Mouse (Mus musculus) adrenal gland, adult 18-20 months (tissue): ENCODE data around the gene Impg2. TPM values are rescaled to one million over a fixed set of nuclear protein-coding genes. Genes with fewer than 3 reads are reported as not detected.

Experiments used
- DNase-seq, 2 experiments: peaks; one replicate each; pipeline ENCODE4 v3.0.0; 2021 to 2022; ENCODE audit warnings: low spot score in 2 of 2
- long read RNA-seq, 2 experiments: library from polyadenylated mRNA; stranded (forward); transcript quantifications; one replicate each; pipeline ENCODE4 v2.0.0; 2021
- total RNA-seq, 2 experiments: library from RNA; stranded (reverse); gene quantifications; 1 replicate in 1 of 2; 2 replicates in 1 of 2; pipeline ENCODE4 v1.2.3; 2021

The Impg2 gene
- total RNA-seq: under 1 TPM; 0.16 to 0.43 TPM
- long read RNA-seq, experiment 1: 0 reads
- long read RNA-seq, experiment 2: 0 reads

DNA sequence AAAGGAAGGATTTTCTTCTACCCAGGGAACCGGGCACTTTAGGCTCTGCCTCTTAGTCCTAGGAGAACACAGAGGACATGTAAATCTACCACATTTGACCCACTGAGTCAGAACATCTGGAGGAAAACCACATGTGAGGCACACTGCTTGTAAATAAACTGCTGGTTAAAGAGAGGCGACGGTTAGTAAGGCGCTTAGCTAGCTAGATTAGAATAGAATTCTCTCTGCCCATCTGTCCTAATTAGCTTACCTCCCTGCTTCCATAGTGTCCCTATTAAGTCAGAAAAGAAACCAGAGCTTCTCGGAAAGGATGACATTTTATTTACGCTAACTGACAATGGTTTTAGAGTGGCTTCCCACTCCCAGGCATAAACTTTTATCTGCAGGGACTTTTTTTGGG lies at the start of gene Impg2:
Gene Impg2 (plus strand): TSS at position 263 of the 400 bp plus-strand sequence.
- DNase-seq: no peak

DNA sequence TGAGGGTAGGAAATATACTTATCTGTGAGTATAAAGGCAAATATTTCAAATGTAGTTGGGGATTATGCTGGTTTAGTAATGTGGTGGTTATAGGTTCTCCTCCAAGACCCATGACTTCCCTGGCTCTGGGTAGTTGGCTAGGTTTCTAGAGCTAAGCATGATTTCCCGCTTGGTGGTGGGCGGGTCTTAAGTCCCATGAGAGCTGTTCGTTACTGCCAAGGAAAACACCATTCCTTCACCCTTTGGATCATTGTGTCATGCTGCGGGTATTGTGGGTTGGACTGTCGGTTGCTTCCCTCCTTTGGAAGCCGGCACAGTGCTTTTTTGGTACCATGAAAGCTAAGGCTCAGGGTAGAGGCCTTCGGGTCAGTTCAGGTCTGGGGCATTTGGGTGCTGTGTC lies 40.6 kb upstream of the Impg2 start:
- no peak for DNase-seq

DNA sequence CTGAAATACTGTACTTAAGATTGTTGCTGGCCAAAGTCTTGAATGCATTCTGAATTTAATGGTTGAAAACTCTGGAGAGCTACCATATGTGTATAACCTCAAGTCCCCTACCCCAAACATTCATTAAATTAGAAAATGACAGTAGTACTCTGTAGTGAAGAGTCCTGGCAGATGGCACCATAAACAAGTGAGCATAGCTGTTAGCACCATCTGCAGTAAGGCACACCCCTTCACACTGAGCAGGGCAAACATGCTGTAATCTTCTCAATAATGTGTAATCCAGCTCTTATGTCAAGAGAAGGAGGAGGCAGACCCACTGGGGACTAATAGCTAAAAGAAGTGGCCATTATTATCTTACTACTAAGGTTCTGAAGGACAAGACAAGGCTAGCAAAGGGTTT lies 33.9 kb upstream of the Impg2 start:
- no peak for DNase-seq

DNA sequence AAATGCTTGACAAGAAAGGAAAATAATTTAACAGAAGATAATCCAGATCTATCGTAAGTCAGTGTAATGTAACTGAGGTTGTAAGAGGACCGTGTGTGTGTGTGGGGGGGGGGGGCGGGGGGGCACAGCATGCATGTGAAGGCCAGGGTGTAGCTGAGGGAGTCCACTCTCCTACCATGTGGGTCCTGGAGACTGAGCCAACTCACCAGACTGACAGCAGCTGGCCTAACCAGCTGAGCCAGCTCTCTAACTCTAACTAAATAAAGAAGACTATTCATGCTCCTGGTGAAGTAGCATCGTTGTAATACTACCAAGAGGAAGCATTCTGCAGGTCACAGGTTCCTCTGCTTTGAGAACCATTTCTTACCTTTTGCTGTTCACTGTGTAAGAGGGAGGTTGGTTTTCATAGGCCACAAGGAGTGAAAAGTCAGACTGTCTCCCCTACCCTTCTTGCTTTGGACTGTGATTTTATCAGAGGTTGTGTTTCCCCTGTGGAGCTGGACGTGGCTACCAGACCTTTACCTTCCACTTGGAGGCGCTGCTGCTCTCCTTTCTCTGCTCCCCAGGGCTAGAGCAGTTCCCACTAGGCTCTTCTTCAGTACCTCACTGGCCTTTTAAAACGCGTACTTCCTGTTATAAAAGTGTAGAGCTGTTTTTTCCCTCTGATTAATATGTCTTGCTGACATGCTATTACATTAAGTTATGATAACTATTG lies 28.1 kb upstream of the Impg2 start:
- no peak for DNase-seq

DNA sequence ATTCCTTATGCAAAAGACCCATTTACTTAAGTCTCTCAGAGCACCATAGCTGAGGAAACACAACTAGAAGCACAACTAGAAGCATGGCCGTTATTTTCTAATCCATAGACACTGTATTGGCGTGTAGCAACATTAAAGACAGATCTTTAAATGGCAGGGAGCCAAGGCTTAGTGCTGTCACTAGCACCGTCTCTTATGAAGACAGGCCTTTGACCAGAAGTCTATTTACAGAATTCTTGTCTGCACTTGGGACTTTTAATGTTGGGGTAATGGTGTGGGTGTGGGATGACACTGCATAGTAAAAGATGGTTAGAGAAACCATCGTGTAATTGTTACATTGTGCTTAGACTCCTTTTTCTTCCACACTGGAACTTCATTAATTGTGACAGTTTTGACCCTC lies 17.2 kb upstream of the Impg2 start:
- DNase-seq: no peak

DNA sequence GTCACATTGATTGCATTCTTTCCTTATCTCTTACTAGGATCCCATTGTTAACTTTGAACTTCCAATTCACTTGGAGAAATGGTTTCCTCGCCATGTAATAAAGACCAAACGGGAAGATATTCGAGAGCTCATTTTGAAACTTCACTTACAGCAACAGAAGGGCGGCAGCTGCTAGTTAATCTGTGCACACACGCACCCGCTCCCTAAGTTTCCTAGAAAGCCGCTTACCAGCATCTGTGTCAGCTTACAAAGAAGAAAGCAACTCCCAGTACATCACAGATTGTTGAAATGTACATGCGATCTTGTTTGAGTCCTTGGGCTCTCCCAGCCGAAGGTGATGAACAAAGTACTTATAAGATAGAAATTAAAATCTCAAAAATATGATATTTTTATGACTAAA lies 15.9 kb upstream of the Impg2 start:
- no peak for DNase-seq

DNA sequence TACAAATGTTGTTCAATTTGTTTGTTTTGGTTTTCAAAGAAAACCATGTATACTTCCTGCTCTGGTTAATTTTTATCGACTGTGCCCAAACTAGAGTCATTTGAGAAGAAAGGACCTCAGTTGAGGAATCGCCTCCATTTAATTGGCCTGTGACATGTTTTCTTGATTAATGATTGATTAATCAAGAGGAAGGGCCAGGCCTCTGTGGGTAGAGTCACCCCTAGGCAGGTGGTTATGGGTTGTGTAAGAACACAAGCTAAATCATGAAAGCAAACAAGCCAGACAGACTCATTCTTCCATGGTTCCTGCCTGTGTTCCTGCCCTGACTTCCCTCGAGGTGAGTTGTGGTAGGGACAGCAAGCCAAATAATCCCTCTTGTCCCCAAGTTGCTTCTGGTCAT lies 8.6 kb downstream of the Impg2 start:
- no peak for DNase-seq

DNA sequence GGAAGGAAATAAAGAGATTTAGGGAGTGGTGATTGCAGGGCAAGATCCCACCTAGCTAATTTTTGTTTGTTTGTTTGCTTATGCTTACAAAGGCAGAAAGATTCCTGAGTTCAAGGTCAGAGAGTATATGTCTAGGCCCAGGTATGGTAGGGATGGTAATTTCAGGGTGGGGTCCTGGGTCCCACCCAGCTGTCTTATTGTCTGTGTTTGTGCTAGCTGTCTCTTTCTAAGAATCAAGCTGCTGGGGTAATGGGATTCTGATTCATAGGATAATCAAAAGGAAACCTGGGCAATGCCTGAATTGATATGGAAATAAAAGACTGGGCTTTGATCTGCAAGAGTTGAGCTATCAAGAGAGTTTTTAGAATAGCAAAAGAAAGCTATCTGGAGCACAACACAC lies 23.6 kb downstream of the Impg2 start:
- DNase-seq: no peak

DNA sequence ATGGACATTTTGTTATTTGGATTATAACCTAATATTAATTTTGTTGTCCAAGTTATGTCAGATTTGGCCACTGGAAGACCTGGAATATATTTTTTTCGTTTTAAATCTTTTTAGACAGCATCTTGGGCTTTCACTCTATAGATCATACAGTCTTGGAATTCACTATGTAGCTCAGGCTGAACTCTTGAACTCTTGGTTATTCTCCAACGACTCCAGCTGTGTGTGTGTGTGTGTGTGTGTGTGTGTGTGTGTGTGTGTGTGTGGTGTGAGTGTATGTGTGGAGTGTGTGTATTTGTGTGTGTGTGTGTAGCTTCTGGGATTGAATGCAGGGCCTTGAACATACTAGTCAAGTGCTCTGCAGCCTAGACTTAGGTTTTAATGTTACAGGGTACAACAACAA lies 25.3 kb downstream of the Impg2 start:
- DNase-seq: no peak

DNA sequence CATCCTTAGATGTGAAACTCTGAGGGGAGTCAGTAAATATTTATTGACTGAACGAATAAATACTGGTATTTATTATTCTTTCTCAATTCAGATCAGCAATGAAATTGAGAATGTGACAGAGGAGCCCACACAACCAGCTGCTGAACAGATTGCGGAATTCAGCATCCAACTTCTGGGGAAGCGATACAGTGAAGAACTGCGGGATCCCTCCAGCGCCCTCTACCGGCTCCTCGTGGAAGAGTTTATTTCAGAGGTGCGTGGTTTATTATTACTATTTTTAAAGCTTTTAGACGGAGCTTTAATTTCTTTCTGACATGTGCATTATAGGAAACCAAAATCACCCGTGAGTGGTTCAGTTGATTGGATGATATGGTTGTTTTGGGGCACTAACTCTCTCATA lies 27.2 kb downstream of the Impg2 start:
- DNase-seq: peak; percentile 9 to 23

DNA sequence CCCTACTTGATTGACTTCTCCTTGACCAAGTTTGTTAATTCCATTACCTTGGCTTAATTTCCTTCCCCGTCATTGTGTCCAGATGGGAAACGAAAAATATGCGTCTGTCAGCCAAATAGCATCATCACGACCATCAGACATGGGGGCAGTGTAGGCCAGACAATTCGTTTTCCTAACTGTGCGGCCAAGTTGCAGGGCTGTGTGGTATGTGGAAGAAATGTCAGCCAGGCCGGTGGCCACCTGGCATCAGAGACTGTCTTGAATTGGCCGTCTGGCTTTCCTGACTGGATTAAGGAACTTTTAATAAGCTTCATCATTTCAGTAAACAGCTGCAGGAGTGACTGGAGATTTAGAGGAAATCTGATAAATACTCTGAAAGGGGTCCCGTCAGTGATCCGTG lies 28.6 kb downstream of the Impg2 start:
- no peak for DNase-seq

DNA sequence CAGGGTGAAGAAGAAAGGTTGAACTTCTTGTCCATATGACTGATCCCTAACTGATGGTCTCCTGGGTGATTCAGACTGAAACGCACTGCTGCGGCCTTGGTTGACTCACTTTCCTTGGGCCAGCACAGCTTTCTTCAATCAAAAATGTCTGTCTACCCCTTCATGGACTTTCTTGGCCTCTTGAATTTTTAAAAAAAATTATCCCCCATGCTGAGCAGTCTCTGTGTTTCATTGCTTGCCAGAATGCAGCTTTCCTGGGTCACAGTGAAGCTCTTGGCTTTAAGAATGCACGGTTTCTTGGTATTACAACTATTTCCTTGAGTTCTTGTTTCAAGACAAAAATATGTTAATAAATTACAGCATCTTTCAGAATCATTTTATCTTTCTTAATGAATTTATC lies 41.9 kb downstream of the Impg2 start:
- DNase-seq: no peak

DNA sequence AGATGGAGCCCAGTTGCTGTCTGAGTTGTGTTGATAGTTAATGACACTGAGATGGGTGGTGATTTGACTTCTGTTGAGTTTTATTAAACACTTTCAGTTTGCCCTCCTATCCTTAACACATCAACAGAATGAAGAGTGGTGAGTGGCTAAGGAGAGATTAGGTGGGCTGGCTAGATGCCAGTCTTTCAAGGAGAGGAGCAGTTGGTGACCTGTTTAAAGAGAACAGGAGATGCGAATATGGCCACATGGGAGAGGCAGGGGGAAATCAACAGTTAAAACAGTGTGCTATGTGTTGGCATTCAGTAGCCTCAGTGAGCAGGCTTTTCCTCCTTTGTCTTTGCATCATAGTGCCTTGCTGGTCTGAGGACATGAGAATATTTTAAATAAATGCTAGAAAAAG lies 69.8 kb downstream of the Impg2 start:
- no peak for DNase-seq

DNA sequence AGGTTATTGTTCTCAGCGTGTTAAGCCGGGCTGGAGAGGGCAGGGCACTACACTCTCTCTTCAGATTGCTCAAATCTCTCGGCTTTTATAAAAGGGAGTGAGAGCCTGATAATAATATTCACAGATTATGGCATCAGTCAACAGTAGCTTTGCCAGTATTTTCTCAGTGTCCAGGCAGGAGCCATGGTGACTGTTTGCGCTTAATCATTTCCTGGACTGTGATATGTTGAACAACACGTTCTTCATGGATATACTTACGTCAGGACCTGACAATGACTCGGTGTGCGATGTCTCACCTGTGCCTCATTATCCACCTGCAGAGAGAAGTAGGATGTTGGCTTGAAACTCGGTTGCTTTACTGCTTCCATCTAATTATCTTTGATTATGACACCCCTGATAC lies 74.9 kb downstream of the Impg2 start:
- no peak for DNase-seq

DNA sequence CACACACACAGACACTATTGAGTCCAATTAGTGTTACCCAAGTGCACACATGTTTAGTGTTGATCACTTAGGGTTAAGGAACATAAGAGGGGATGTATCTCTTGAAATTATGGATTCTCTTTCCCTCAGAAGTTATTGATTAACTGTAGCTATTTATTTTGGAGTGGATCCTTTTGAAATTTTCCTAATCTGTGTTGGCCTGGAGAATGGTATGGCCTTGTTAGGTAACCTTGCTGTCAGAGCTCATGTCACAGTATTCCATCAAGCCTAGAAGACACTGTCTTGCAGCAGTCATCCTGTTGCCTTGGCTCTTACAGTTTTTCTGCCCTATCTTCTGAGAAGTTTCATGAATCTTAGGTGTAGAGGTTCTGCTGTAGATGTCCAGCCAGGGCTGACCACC lies 75.6 kb downstream of the Impg2 start:
- DNase-seq: no peak

DNA sequence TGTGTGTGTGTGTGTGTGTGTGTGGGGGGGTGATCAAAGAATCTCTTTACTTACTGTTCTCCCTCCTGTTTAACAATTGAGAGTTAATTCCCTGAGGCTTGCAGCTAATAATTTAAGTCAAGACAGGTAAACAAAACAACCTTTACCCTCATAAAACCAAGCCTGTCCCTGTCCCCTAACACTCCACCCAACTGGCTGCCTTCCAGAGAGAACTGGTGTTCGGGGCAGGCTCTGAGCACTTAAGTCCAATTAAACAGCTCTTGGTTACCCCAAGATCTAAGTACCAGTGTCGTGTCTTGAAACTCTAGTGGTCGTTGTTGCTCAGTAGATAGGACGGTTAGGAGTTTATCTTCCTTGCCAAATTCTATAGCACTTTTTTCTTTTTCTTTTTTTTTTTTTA lies 77.2 kb downstream of the Impg2 start:
- no peak for DNase-seq

DNA sequence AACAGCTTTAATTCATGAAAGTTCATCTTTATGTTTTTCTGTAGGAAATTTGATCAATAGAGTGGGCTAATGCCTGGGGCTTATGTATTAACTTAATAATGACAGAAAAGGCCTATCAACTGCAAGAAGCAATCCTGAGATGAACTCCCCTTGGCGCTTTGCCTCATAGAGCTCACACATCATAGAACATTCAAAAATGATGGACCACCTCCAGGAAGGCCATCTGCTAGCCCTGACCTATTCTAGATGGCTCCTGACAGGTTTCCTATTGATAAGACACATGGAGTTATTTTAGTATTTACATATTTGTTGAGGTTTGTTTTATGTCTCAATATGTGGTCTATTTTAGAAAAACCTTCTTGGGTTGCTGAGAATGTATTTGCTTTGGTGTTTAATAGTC lies 79.2 kb downstream of the Impg2 start:
- DNase-seq: no peak

DNA sequence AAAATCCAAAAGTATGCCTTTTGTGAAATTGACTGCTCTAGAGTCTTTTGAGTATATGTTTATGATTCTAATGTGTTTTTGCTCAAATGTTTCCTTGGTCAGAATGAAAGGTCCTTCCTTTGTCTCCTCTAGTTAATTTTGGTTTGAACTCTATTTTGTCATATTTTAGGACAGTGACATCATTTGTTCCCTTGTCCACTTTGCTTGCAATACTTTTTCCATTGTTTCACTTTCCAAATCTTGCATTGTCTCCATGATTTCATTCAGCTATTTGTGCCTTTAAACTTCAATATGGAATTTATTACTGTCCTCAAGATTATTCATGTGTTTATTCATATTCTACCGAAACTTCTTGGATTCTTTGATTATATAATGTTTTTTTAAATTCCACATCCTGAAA lies 79.8 kb downstream of the Impg2 start:
- DNase-seq: no peak

DNA sequence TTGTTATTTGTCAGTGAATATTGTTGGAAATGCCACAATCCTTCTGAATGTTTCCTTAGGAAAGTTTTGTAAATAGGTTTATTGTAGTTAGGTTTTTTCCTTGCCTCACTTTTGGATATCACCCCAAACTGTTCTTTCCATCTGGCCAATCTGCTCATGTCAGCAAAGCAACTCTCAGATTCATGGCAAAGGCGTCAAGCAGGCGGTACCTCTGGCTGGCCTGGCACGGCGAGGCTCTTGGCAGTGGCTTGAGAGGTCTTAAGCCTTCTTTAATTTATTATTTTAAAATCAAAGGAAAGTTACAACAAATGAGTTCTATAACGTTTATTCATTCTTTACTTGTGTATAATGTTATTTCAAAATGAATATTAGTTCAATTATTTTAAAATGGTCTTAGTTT lies 82.0 kb downstream of the Impg2 start:
- DNase-seq: no peak

DNA sequence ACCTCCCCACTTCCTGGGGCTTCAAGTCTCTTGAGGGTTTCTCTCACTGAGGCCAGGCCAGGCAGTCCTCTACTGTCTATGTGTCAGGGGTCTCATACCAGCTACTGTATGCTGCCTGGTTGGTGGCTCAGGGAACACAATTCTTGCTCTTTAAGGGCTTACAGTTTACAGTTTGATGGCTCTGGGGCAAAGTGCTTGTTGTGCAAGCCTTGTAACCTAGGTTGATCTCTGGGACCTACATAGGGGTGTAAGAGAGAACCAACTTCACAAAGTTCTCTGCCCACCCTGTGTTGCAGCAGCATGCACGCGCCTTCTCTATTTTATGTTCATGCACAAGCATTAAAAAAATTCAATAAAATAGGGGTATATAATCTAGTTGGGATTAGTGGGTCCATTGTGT lies 82.9 kb downstream of the Impg2 start:
- no peak for DNase-seq

DNA sequence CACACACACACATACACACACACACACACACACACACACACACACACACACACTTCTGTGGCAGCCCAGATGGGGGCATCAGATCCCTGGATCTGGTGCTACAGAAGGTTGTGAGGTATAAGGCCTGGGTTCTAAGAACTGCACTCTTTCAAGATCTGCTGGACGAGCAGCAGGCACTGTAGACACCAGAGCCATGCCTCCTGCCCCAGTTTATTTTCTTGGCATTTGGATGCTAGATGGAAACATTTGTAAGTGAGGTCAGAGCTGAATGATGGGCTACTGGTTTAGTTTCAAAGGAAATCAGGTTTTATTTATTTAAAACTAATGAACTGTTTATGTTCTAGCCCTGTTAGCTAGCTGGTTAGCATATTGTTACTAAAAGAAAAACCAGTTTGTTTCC lies 90.8 kb downstream of the Impg2 start:
- no peak for DNase-seq

DNA sequence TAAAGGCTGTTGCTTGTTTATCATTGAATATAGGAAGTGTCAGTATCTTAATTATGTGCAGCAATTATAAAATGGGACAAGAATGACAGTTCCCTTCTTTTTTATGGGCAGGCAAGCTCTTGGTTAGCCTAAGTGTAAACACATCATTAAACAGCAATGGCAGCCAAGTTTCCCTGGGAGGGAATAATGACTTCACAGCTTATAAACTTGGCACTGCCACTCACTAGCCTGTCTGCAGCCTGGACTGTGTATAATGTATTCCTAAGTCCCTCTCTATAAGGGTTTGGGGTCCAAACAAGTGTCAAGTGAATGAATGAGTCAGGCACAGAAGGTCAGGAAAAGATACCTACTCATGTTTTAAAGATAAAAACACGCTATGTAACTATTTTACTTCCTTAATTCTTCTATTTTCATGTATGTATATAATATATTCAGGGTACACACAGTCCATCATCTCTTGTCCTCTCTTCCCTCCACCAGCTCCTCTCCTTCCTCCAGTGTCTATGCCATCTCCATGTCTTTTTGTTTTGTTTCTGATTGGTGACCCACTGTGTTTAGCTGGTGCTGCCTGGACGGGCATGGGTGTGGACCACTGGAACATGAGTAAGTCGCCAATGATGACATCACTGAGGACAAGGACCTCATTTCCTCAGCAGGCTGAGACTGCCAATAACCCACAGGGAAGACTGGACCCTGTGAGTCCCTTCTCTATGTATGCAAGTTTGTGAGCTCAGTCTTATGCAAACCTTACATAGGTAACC lies 92.0 kb downstream of the Impg2 start:
- no peak for DNase-seq

DNA sequence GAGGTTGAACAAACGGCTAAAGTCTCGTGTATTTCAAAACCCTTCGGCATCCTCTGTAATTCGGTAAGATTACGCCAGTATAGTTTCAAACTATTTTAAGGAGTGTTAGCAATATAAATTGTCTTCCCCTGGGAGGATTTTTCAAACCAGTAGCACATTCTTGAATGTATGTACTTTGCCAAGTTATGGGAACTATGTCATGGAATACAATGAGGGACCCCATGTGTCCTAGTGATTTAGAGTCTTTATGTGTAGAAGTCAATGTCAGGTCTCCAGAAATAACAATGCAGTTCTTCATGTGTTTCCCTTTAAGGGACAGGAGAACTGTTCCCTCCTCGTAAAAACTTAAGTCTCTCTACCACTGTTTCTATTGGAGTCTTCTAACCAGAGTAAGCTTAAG lies 94.1 kb downstream of the Impg2 start:
- no peak for DNase-seq
